Mouse (Mus musculus) stomach, embryonic 14.5 days (tissue): ENCODE results near the gene Ror2. TPM values are rescaled to one million over a fixed set of nuclear protein-coding genes. Genes with fewer than 3 reads are reported as not detected.
A peak's percentile ranks its signal among the peaks of the same experiment; 100 is the strongest.

ENCODE experiments used
- ATAC-seq: fragments of 200-750 bp; cut with Nextera tagmentation; 2 replicates; pipeline ENCODE4 v1.8.0; 2017; ENCODE audit warnings: low read depth, moderate TSS enrichment; ENCODE audit not compliant: insufficient number of reproducible peaks, insufficient read depth, low FRiP score
- H3K27ac ChIP-seq: fragments of 300-500 bp; sonication (generic); 2 replicates; pipeline ENCODE4 v1.5.1; 2014; ENCODE audit warnings: mild to moderate bottlenecking, low read length, moderate library complexity, mixed read lengths
- H3K27me3 ChIP-seq: fragments of 300-500 bp; sonication (generic); 2 replicates; pipeline ENCODE4 v1.6.1; 2014; ENCODE audit warnings: low read length, control low read depth, mixed read lengths; ENCODE audit not compliant: control insufficient read depth, insufficient read depth
- H3K36me3 ChIP-seq: fragments of 300-500 bp; sonication (generic); 2 replicates; pipeline ENCODE4 v1.6.1; 2014; ENCODE audit warnings: mild to moderate bottlenecking, control low read depth, low read length, moderate library complexity, mixed read lengths; ENCODE audit not compliant: control insufficient read depth, insufficient read depth
- H3K4me1 ChIP-seq: fragments of 300-500 bp; sonication (generic); 2 replicates; pipeline ENCODE4 v1.6.1; 2014; ENCODE audit warnings: low read length, control low read depth, mixed read lengths; ENCODE audit not compliant: control insufficient read depth, insufficient read depth
- H3K4me2 ChIP-seq: fragments of 300-500 bp; sonication (generic); replicated peaks from 2 replicates; pipeline ENCODE4 v1.6.1; 2014; ENCODE audit warnings: low read depth, low read length, control low read depth
- H3K4me3 ChIP-seq: fragments of 300-500 bp; sonication (generic); 2 replicates; pipeline ENCODE4 v1.5.1; 2014; ENCODE audit warnings: low read depth, low read length, control low read depth
- H3K9ac ChIP-seq: fragments of 300-500 bp; sonication (generic); replicated peaks from 2 replicates; pipeline ENCODE4 v1.6.1; 2014; ENCODE audit warnings: low read depth, mild to moderate bottlenecking, control low read depth, low read length, moderate library complexity, mixed read lengths
- H3K9me3 ChIP-seq: fragments of 300-500 bp; sonication (generic); 2 replicates; pipeline ENCODE4 v1.6.1; 2016; ENCODE audit warnings: low read depth, low read length, control low read depth; ENCODE audit not compliant: control insufficient read depth
- WGBS: fragments of 180-500 bp; shearing (Covaris S2); extraction: QIAGEN DNeasy Blood & Tissue Kit; methylation state at CpG from one replicate; pipeline ENCODE4 v1.1.7; 2014; 5-methylcytosine and 5-hydroxymethylcytosine counted together
- polyA plus RNA-seq: library from polyadenylated mRNA; unstranded; fragments of >200 nt; fragmentation: Nextera tagmentation; extraction: Ambion mirVana; gene quantifications from 2 replicates; pipeline ENCODE4 v1.2.1, GENCODE M21; 2014

Ror2 gene
- polyA plus RNA-seq, 1 experiment from 2014 or later = 13.9 TPM

DNA sequence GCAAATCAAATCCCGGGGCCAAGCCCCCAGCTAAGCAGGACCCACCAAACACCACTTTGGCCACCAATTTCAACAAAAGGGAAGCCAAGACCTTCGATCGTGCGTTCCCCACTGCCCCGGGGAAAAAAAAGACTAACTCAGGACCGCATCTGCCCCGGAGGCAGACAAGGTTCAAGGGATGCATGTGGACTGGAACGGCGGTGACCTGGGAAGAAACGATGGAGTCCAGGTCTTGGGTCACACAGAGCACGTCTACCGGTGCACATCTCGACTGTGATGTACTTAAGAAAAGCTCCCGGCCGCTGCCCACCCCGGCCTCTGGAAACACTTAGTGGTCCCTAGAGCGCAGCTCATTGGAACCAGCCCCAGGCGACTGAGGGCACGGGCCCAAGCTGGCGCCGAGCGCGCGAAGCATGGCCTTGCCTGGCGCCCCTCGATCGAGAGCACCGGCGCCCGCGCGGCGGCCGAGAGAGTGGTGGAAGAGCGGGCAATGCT is 616 bp downstream of the Ror2 start:
- peak overlapping the region; percentile 84 for H3K27ac ChIP-seq
- WGBS = 1% methylated on average over 35 of the region's 35 CpGs
- peak overlapping the region; percentile 74 for H3K4me2 ChIP-seq
- no peaks in the 10 kb centered on the region for H3K27me3 ChIP-seq
- H3K4me1 ChIP-seq = peaks cover 34% of the 10 kb centered on the region
- peak; percentile 11; the same call in 1 of the 2 replicates for ATAC-seq
- no peaks in the 10 kb centered on the region for H3K9me3 ChIP-seq
- peak overlapping the region; percentile 82 for H3K9ac ChIP-seq
- H3K4me3 ChIP-seq = peak overlapping the region; percentile 82
- H3K36me3 ChIP-seq = no peaks in the 10 kb centered on the region

DNA sequence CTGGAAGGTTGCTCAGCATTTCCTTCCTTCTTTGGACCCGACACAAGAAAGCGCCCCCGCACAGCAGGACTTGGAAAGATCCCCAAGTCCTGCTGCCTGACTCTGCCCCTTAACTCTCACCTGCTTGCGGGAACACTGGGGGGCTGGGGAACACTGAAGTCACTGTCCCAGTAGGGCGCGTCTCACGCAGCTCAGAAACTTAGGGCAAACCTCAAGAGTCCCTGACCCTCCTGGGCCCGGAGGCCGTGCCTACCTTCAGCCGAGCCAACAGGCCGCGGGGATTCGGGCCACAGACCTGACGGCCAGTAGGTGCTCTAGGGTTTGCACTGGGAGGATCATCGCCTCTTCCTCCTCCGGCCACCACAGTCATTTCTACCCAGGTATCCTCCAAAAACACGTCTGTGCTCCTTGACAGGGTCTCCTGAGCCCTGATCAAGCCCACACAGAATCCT is 1.2 kb downstream of the Ror2 start:
- Histone ChIP-seq H3K9ac (peak overlapping the region; percentile 82), H3K4me3 (peak overlapping the region; percentile 82), H3K9me3 (no peaks in the 10 kb centered on the region), H3K27me3 (no peaks in the 10 kb centered on the region), H3K4me1 (peaks cover 37% of the 10 kb centered on the region), H3K4me2 (peak overlapping the region; percentile 74), H3K27ac (peak overlapping the region; percentile 84; the same call in 1 of the 2 replicates), H3K36me3 (no peaks in the 10 kb centered on the region)
- 3% methylated on average over 17 of the region's 17 CpGs for WGBS
- ATAC-seq = no peak

DNA sequence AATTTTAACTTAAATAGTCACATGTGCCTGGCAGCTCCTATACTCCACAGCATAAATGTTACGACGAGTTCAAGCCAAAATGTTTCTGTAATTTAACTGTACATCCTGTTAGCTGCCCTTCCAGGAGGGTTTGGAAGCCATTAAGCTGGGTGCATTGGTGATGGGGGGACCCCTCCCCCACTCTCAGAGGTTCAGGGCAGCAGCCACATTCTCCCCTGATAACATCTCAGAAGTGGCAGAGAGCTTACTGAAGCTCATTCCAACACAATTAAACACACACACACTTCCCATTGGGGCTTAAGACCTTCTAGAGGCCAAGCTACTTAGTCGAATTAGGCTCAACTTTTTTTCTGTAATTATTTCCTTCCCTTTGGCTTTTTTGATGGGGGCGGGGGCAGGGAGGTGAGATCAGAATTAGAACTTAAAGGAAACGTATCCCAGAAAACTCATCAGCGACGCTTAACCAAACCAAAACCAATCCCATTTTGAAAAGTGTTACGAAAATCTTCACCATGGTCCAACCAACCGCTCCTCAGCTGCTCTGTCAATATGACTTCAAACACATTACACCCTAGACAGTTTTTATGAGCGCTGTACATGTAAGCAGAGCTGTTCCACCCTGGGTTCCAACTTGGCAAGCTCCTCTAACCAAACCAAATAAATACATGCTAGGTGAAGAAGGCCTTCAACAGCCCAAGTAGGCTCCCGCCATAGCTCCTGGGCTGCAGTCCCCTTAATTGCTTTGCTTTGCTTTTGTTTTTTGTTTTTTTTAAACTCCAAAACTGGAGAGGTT is 4.1 kb downstream of the Ror2 start:
- 0 out of 2 replicates have a peak overlapping the region, but pooled peaks have one; percentile 6 for H3K4me2 ChIP-seq
- H3K27me3 ChIP-seq = no peaks in the 10 kb centered on the region
- H3K9ac ChIP-seq = no peak overlapping the region
- H3K9me3 ChIP-seq = no peaks in the 10 kb centered on the region
- H3K4me1 ChIP-seq = peaks cover 49% of the 10 kb centered on the region
- H3K36me3 ChIP-seq = no peaks in the 10 kb centered on the region
- no peak overlapping the region for H3K27ac ChIP-seq
- ATAC-seq = no peak
- H3K4me3 ChIP-seq = no peak overlapping the region
- 50% methylated on average over 11 of the region's 11 CpGs for WGBS

DNA sequence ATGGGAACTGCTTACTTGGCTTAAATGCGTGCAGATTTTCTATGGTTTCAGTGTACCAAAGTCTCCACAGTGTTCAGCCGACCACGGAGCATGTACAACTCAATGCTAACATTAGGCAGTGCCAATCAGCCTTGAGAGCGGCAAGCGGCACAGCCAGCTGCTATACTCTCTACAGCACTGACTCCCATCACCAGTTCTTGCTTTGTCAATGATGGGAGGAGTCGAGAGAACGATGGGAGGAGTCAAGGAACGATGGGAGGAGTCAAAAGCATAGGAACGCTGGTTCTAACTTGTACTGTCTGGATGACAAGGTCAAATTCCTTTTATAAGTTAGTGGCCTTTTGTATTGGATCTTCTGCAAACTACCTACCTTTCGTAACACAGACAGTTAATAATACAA is 7.0 kb downstream of the Ror2 start:
- no peak for ATAC-seq
- Histone ChIP-seq H3K4me2 (no peak overlapping the region), H3K27ac (no peak overlapping the region), H3K9ac (no peak overlapping the region), H3K9me3 (no peaks in the 10 kb centered on the region), H3K36me3 (no peaks in the 10 kb centered on the region), H3K4me3 (no peak overlapping the region), H3K27me3 (no peaks in the 10 kb centered on the region), H3K4me1 (peaks cover 55% of the 10 kb centered on the region)
- WGBS = 63% methylated on average over 10 of the region's 10 CpGs

DNA sequence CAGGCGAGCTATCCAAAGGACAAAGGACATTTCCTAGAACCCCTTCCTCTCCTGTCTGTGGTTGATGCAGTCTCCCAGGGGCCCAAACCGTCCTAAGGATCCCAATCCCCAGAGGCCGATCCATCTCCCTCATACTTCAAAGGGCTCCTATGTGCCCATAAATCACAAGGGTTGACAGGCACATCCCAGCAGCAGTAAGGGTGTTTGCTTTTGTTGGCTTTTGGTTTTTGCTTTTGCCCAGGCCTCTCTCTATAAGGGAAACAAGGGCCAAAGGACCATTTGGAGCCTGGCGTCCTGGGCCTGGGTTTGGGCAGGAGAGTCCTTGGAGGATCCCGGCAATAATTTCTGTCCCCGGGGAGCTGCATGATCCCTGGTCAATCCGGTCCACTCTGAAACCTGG is 9.5 kb downstream of the Ror2 start:
- ATAC-seq = no peak
- Histone ChIP-seq H3K4me3 (no peak overlapping the region), H3K36me3 (no peaks in the 10 kb centered on the region), H3K27ac (no peak overlapping the region; the same call in 1 of the 2 replicates), H3K4me1 (peaks cover 32% of the 10 kb centered on the region), H3K9ac (no peak overlapping the region), H3K4me2 (no peak overlapping the region), H3K9me3 (no peaks in the 10 kb centered on the region), H3K27me3 (no peaks in the 10 kb centered on the region)
- 30% methylated on average over 7 of the region's 7 CpGs for WGBS

DNA sequence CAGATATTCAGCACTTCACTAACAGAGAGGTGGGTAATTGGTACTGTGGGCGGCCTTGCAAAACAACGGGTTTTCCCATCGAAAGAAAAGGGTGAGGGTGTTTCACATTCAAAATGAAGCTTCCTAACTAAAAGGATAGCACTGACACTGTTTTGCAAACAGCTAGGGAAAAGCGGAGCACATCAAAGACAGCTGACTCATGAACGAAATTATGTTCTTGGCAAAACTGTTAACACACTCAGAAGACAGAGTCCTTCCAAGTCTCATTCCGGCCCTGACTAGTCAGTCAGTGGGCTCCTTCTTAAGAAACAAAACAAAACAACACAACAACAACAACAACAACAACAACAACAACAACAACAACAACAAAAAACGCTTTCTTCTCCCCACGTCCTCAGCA is 10.1 kb downstream of the Ror2 start:
- 45% methylated on average over 8 of the region's 8 CpGs for WGBS
- Histone ChIP-seq H3K27ac (peak overlapping the region; percentile 15; the same call in 1 of the 2 replicates), H3K9ac (no peak overlapping the region), H3K4me2 (no peak overlapping the region), H3K27me3 (no peaks in the 10 kb centered on the region), H3K4me1 (peaks cover 29% of the 10 kb centered on the region), H3K4me3 (no peak overlapping the region), H3K9me3 (no peaks in the 10 kb centered on the region), H3K36me3 (no peaks in the 10 kb centered on the region)
- ATAC-seq = no peak

DNA sequence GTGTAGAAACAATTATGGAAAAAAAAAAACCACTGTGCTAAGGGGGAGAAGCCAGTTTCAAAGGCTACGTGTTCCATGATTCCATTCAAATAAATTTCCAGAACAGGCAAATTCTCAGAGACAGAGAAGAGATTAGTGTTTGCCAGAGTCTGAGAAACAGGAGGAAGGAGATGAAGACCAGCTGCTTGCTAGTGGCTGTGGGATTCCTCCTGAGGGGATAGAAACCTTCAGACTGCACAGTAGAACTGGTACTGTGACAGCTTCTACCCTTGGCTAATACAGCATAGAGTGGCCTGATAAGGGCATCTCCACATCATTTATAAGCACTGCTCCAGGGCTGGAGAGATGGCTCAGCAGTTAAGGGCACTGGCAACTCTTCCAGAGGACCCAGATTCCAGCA is 11.2 kb downstream of the Ror2 start:
- Histone ChIP-seq H3K36me3 (no peaks in the 10 kb centered on the region), H3K9me3 (no peaks in the 10 kb centered on the region), H3K4me1 (peaks cover 26% of the 10 kb centered on the region), H3K9ac (no peak overlapping the region), H3K4me2 (no peak overlapping the region), H3K27ac (peak overlapping the region; percentile 53; the same call in 1 of the 2 replicates), H3K27me3 (no peaks in the 10 kb centered on the region), H3K4me3 (no peak overlapping the region)
- no peak for ATAC-seq
- WGBS = 36% methylated on average over 1 of the region's 1 CpGs

DNA sequence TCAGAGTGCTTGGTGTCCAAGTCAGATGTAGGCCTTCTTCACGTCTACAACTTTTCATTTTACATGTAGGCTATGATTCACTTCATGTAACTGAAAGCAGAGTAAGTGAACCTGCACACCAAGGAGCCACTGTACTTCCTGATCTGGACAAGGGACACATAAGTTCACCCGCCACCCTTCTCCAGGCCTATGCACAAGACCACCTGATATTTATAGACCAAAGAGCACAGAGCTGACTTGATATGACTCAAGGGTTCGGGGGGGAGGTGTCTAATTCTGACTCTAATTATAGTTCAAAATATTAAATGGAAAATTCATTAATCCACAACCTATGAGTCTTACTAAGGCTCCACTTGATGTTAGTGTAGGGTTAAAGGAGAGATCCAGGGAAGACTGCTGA is 14.3 kb downstream of the Ror2 start:
- Histone ChIP-seq H3K4me2 (no peak overlapping the region), H3K9ac (no peak overlapping the region), H3K36me3 (no peaks in the 10 kb centered on the region), H3K9me3 (no peaks in the 10 kb centered on the region), H3K4me1 (peaks cover 23% of the 10 kb centered on the region), H3K4me3 (no peak overlapping the region), H3K27me3 (no peaks in the 10 kb centered on the region), H3K27ac (no peak overlapping the region)
- ATAC-seq = no peak
- 90% methylated on average over 3 of the region's 3 CpGs for WGBS
